Mouse (Mus musculus) midbrain, embryonic 15.5 days (tissue): Measurements from ENCODE around the gene Hlf. TPM values are rescaled to one million over a fixed set of nuclear protein-coding genes. Genes with fewer than 3 reads are reported as not detected.

Experiments used
- ATAC-seq: fragments of 200-750 bp; cut with Nextera tagmentation; replicated peaks from 2 replicates; pipeline ENCODE4 v1.8.0; 2017; ENCODE audit warnings: moderate TSS enrichment
- H3K27ac ChIP-seq: fragments of 300-500 bp; sonication (generic); 2 replicates; pipeline ENCODE4 v1.5.1; 2015; ENCODE audit warnings: mild to moderate bottlenecking, inconsistent platforms
- H3K27me3 ChIP-seq: fragments of 300-500 bp; sonication (generic); replicated peaks from 2 replicates; pipeline ENCODE4 v1.6.1; 2015; ENCODE audit warnings: inconsistent platforms
- H3K36me3 ChIP-seq: fragments of 300-500 bp; sonication (generic); replicated peaks from 2 replicates; pipeline ENCODE4 v1.6.1; 2015; ENCODE audit warnings: inconsistent platforms
- H3K4me1 ChIP-seq: fragments of 300-500 bp; sonication (generic); 2 replicates; pipeline ENCODE4 v1.6.1; 2015; ENCODE audit warnings: inconsistent platforms
- H3K4me2 ChIP-seq: fragments of 300-500 bp; sonication (generic); 2 replicates; pipeline ENCODE4 v1.6.1; 2015; ENCODE audit warnings: inconsistent platforms, mild to moderate bottlenecking, moderate library complexity
- H3K4me3 ChIP-seq: fragments of 300-500 bp; sonication (generic); 2 replicates; pipeline ENCODE4 v1.5.1; 2015; ENCODE audit warnings: mild to moderate bottlenecking, inconsistent platforms
- H3K9ac ChIP-seq: fragments of 300-500 bp; sonication (generic); 2 replicates; pipeline ENCODE4 v1.6.1; 2015; ENCODE audit warnings: mild to moderate bottlenecking, inconsistent platforms
- H3K9me3 ChIP-seq: fragments of 300-500 bp; sonication (generic); 2 replicates; pipeline ENCODE4 v1.6.1; 2016; ENCODE audit warnings: inconsistent platforms
- WGBS: fragments of 180-500 bp; shearing (Covaris S2); methylation state at CpG from one replicate; pipeline ENCODE4 v1.1.7; 2015; ENCODE audit warnings: mixed read lengths; 5-methylcytosine and 5-hydroxymethylcytosine counted together
- polyA plus RNA-seq: library from polyadenylated mRNA; unstranded; fragments of >200 nt; fragmentation: Nextera tagmentation; extraction: Ambion mirVana; gene quantifications from 2 replicates; pipeline ENCODE4 v1.2.1, GENCODE M21; 2015

The Hlf gene
- polyA plus RNA-seq, 1 experiment from 2014 or later = 7.2 TPM

GRCm38 (mm10) chr11:90369115-90369514 is 21.6 kb downstream of the Hlf start:
- H3K27me3 ChIP-seq = no peaks in the 10 kb centered on the region
- H3K4me3 ChIP-seq = no peak overlapping the region
- H3K27ac ChIP-seq = peak overlapping the region; percentile 60
- ATAC-seq = no peak
- no peaks in the 10 kb centered on the region for H3K9me3 ChIP-seq
- no peaks in the 10 kb centered on the region for H3K36me3 ChIP-seq
- peaks cover 31% of the 10 kb centered on the region for H3K4me1 ChIP-seq
- no peak overlapping the region for H3K9ac ChIP-seq
- peak overlapping the region; percentile 9 for H3K4me2 ChIP-seq
- 43% methylated on average over 7 of the region's 7 CpGs for WGBS

- no peaks in the 10 kb centered on the region for H3K36me3 ChIP-seq
- H3K4me3 ChIP-seq = no peak overlapping the region
- no peak overlapping the region for H3K4me2 ChIP-seq
- H3K27ac ChIP-seq = no peak overlapping the region
- H3K9me3 ChIP-seq = no peaks in the 10 kb centered on the region
- H3K4me1 ChIP-seq = peaks cover 31% of the 10 kb centered on the region
- H3K9ac ChIP-seq = no peak overlapping the region
- H3K27me3 ChIP-seq = no peaks in the 10 kb centered on the region
- ATAC-seq = no peak
- 73% methylated on average over 14 of the region's 14 CpGs for WGBS
These were observed 22.5 kb downstream of the Hlf start for GRCm38 (mm10) chr11:90367894-90368860.

- no peak for ATAC-seq
- H3K9me3 ChIP-seq = no peaks in the 10 kb centered on the region
- H3K4me3 ChIP-seq = no peak overlapping the region
- no peak overlapping the region for H3K9ac ChIP-seq
- H3K27ac ChIP-seq = no peak overlapping the region
- H3K4me2 ChIP-seq = no peak overlapping the region
- H3K36me3 ChIP-seq = no peaks in the 10 kb centered on the region
- 69% methylated on average over 7 of the region's 7 CpGs for WGBS
- no peaks in the 10 kb centered on the region for H3K27me3 ChIP-seq
- peaks cover 10% of the 10 kb centered on the region for H3K4me1 ChIP-seq
These were observed 25.8 kb downstream of the Hlf start for GRCm38 (mm10) chr11:90364865-90365264.

- H3K4me3 ChIP-seq = no peak overlapping the region
- H3K36me3 ChIP-seq = no peaks in the 10 kb centered on the region
- 76% methylated on average over 10 of the region's 10 CpGs for WGBS
- no peak overlapping the region for H3K27ac ChIP-seq
- no peak for ATAC-seq
- H3K9ac ChIP-seq = no peak overlapping the region
- no peak overlapping the region for H3K4me2 ChIP-seq
- no peaks in the 10 kb centered on the region for H3K27me3 ChIP-seq
- H3K4me1 ChIP-seq = 0 out of 2 replicates have a peak, but pooled peaks cover under 1% of the 10 kb centered on the region
- H3K9me3 ChIP-seq = no peaks in the 10 kb centered on the region
These were observed 26.7 kb downstream of the Hlf start for GRCm38 (mm10) chr11:90363821-90364497.

GRCm38 (mm10) chr11:90363406-90363805 is 27.3 kb downstream of the Hlf start:
- Histone ChIP-seq H3K9ac (no peak overlapping the region), H3K36me3 (no peaks in the 10 kb centered on the region), H3K4me1 (no peaks in the 10 kb centered on the region), H3K9me3 (no peaks in the 10 kb centered on the region), H3K4me3 (no peak overlapping the region), H3K27ac (no peak overlapping the region), H3K4me2 (no peak overlapping the region), H3K27me3 (no peaks in the 10 kb centered on the region)
- 46% methylated on average over 3 of the region's 3 CpGs for WGBS
- ATAC-seq = no peak

GRCm38 (mm10) chr11:90360536-90360935 is 30.2 kb downstream of the Hlf start:
- H3K36me3 ChIP-seq = no peaks in the 10 kb centered on the region
- H3K27me3 ChIP-seq = no peaks in the 10 kb centered on the region
- H3K4me2 ChIP-seq = no peak overlapping the region
- H3K9ac ChIP-seq = no peak overlapping the region
- no peaks in the 10 kb centered on the region for H3K9me3 ChIP-seq
- 96% methylated on average over 5 of the region's 5 CpGs for WGBS
- no peak overlapping the region for H3K4me3 ChIP-seq
- H3K4me1 ChIP-seq = peaks cover 7% of the 10 kb centered on the region
- ATAC-seq = no peak
- no peak overlapping the region for H3K27ac ChIP-seq

GRCm38 (mm10) chr11:90358063-90358462 is 32.6 kb downstream of the Hlf start:
- Histone ChIP-seq H3K4me2 (no peak overlapping the region), H3K9me3 (no peaks in the 10 kb centered on the region), H3K9ac (no peak overlapping the region), H3K36me3 (no peaks in the 10 kb centered on the region), H3K27ac (no peak overlapping the region), H3K4me3 (no peak overlapping the region), H3K4me1 (peaks cover 10% of the 10 kb centered on the region), H3K27me3 (no peaks in the 10 kb centered on the region)
- 76% methylated on average over 8 of the region's 8 CpGs for WGBS
- no peak for ATAC-seq

GRCm38 (mm10) chr11:90357371-90357770 is 33.3 kb downstream of the Hlf start:
- ATAC-seq = no peak
- Histone ChIP-seq H3K27me3 (no peaks in the 10 kb centered on the region), H3K9me3 (no peaks in the 10 kb centered on the region), H3K9ac (no peak overlapping the region), H3K4me2 (no peak overlapping the region), H3K4me3 (no peak overlapping the region), H3K27ac (no peak overlapping the region), H3K4me1 (peaks cover 10% of the 10 kb centered on the region), H3K36me3 (no peaks in the 10 kb centered on the region)
- WGBS = 93% methylated on average over 7 of the region's 7 CpGs

GRCm38 (mm10) chr11:90356495-90357304 is 34.0 kb downstream of the Hlf start:
- no peak for ATAC-seq
- no peaks in the 10 kb centered on the region for H3K27me3 ChIP-seq
- WGBS = 33% methylated on average over 9 of the region's 9 CpGs

GRCm38 (mm10) chr11:90356036-90356435 is 34.7 kb downstream of the Hlf start:
- ATAC-seq = no peak
- Histone ChIP-seq H3K4me3 (no peak overlapping the region), H3K9ac (no peak overlapping the region), H3K36me3 (no peaks in the 10 kb centered on the region), H3K4me2 (no peak overlapping the region), H3K27me3 (no peaks in the 10 kb centered on the region), H3K9me3 (no peaks in the 10 kb centered on the region), H3K4me1 (peaks cover 10% of the 10 kb centered on the region), H3K27ac (no peak overlapping the region)
- 37% methylated on average over 3 of the region's 3 CpGs for WGBS

More at GRCm38 (mm10) chr11:90356495-90357304, 34.0 kb downstream of the Hlf start:
- Histone ChIP-seq H3K36me3 (no peaks in the 10 kb centered on the region), H3K4me3 (no peak overlapping the region), H3K9me3 (no peaks in the 10 kb centered on the region), H3K9ac (no peak overlapping the region), H3K27ac (no peak overlapping the region), H3K4me1 (peaks cover 10% of the 10 kb centered on the region), H3K4me2 (no peak overlapping the region)

GRCm38 (mm10) chr11:90355270-90355681 is 35.4 kb downstream of the Hlf start:
- Histone ChIP-seq H3K36me3 (no peaks in the 10 kb centered on the region), H3K9ac (no peak overlapping the region), H3K27me3 (no peaks in the 10 kb centered on the region), H3K4me1 (peaks cover 10% of the 10 kb centered on the region), H3K27ac (no peak overlapping the region), H3K9me3 (no peaks in the 10 kb centered on the region), H3K4me2 (no peak overlapping the region), H3K4me3 (no peak overlapping the region)
- no peak for ATAC-seq
- WGBS = 49% methylated on average over 7 of the region's 7 CpGs

- Histone ChIP-seq H3K36me3 (no peaks in the 10 kb centered on the region), H3K9me3 (no peaks in the 10 kb centered on the region), H3K4me3 (no peak overlapping the region), H3K9ac (no peak overlapping the region), H3K4me1 (peaks cover 15% of the 10 kb centered on the region), H3K27me3 (no peaks in the 10 kb centered on the region), H3K4me2 (no peak overlapping the region), H3K27ac (no peak overlapping the region)
- WGBS = over 99% methylated on average over 7 of the region's 7 CpGs
- ATAC-seq = no peak
These were observed 38.0 kb downstream of the Hlf start for GRCm38 (mm10) chr11:90352696-90353095.
